Mouse (Mus musculus): Measurements from ENCODE around the gene Fermt2. TPM values are rescaled to one million over a fixed set of nuclear protein-coding genes. Genes with fewer than 3 reads are reported as not detected.

Gene Fermt2
- polyA plus RNA-seq, 3 experiments from 2014 or later, result not detected

GRCm38 (mm10) chr14:45462875-45463475 is 66.9 kb downstream of the Fermt2 start:
- no peak for ATAC-seq

DNA sequence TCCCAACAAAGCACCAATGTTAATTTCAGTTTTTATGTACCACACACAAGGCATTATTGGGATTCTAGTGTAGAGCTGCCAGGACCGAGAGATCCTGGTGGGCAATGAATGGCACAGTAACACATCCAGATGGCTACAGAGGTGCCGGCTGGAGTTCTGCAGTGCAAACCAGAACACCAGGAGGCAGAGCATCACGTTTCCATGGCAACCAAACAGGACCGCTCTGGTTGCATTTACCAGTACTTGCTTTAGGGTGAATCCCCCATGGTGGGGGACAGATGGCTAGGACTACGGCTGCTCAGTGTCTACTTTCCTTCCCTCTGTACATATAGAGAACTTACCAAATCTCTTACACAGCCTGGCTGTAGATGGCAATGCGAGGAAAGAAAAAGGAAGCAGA is 67.5 kb downstream of the Fermt2 start:
- ATAC-seq, result no peak

DNA sequence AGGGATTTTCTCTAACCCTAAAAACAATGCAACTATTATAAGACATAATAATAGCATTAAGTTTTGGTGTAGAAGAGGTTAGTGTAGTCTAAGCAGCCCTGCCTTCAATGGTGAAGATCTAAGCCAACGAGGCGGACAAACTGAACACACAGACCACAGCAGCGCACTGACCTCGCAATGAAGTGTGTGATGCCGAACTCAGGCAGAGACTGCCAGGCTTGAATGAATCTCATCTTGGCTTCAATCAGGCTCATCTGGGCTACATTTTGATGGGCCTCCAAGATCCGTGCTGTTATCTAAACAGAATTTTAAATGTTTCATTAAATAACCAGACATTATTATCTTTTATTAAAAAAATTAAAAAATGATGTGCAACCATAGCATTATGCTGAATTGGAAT is 68.0 kb downstream of the Fermt2 start:
- ATAC-seq, result no peak

GRCm38 (mm10) chr14:45460491-45460890 is 69.4 kb downstream of the Fermt2 start:
- no peak for ATAC-seq

- no peak for ATAC-seq
Measured at GRCm38 (mm10) chr14:45459877-45460276, 70.0 kb downstream of the Fermt2 start.

- ATAC-seq, result no peak
Measured at GRCm38 (mm10) chr14:45457003-45457402, 72.9 kb downstream of the Fermt2 start.

- ATAC-seq, result no peak
Measured at GRCm38 (mm10) chr14:45456502-45456846, 73.4 kb downstream of the Fermt2 start.

DNA sequence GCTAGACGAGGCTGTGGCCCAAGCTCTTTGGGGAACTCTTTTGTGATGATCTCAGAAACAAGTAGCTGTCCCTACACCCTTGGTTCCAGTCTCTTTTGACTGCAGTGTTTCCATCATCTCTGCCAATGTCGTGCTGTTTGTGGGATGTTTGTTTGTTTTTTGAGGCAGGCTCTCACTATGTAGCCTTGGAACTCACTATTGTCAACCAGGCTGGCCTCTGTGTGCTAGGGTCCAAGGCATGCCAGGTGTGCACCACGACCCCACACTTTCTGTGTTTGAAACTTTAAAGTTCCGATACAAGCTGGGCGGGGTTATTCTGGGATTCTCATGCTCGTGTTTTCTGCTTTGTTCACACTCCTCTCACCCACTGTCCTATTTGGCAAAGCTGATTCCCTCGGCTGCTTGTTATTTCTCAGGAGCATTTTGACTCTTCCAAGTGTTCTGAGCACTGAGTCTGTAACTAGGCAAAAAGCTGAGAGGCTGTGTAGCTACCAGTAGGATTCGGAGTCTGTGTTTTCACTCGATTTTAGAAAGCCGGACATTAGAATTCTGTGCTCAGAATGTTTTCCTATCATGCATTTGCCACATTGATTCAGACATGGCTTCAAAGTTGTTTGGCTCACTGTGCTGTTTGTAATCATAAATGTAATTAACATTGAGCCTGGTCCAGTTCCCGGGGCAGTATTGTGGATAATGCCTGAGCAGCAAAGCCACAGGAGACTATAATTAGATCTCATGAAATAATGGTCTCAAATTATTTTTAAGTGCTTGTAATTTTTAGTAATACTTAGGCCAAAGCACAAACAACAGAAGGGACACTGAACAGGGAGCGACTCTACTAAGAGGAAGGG is 74.0 kb downstream of the Fermt2 start:
- ATAC-seq, result no peak

GRCm38 (mm10) chr14:45453538-45454233 is 76.2 kb downstream of the Fermt2 start:
- no peak for ATAC-seq

DNA sequence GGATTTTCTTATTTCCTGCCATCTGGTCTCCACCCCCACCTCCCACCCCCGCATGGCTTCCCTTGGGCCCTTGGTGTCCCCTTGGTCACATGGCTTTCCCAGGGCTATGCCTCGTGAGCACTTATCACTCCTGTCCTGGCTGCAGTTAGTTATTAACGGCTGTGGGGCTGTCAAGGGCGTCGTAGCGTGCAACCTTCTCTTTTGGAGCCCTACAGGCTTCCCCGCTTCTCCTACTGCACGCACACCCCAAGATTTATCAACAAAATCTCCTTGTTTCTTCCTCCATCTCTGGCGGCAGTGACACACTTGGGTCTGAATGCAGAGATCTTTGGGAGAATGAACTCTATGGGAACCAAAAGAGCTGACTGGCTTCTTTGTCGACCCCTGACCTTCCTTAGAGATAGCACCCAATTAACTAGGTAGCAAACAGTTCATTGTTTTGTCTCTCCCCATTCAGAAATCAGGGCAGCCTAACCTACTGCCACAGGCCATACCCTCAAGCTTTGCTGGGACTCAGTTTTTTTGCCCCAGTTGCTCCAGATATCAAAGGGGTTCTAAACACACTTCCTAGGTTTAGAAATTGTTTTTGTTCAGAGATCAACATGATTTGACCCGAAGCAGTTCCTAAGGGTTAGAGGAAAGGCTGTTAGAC is 76.9 kb downstream of the Fermt2 start:
- no peak for ATAC-seq

DNA sequence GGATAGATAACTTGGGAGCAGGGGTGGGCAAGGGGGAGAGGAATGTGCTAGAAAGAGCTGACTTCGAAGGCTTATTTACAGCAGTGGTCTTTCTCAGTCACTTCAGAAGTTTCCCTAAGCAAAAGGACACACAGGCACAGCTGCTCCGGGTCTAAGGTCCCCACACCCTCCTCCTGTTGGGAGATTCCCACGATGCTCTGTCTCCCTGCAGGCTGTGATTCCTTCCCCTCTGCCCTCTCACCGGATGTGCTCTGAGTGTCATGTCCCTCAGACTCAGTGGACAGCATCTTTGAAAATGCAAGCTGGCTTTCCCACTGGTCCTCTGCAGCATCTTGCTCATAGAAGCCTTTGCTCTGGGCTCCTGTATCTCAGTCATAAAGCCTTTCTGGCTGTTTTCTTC is 77.8 kb downstream of the Fermt2 start:
- ATAC-seq, result no peak

DNA sequence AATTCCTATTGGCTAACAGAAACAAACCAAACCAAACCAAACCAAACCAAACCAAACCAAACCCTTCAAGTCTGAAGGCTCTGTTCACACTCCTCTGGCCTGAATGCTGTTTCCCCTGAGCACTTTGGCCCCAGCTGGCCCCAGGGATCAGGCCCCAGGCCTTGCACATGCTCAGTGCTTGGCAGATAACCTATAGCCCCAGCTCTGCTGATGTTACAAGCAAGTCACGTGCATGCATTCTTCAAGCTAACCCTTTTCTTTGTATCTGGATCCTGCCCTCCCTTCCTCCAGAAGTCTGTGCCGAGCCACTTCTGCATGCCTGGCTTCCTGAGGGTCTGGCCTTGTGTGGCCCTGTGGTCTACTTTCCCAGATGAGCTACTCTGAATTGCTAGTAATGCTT is 78.8 kb downstream of the Fermt2 start:
- ATAC-seq, result no peak

DNA sequence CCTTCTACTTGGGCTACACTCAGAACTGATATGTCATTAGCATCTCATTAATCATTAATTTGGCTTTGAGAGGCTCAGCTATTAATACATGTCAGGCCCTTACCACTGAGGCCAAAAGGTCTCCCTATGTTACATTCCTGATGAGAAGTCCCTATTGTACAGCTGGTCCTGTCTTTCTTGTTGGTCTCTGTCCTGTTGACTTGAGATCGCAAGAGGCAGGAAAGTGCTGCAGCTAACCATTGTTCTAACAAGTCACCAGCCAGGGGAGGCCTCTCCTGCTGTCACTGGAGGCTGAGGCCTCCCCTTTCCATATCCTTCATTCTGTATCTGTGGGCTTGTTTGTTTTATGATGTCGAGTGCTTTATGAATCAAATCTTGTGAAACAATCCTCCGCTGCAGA is 83.1 kb downstream of the Fermt2 start:
- ATAC-seq, result no peak

DNA sequence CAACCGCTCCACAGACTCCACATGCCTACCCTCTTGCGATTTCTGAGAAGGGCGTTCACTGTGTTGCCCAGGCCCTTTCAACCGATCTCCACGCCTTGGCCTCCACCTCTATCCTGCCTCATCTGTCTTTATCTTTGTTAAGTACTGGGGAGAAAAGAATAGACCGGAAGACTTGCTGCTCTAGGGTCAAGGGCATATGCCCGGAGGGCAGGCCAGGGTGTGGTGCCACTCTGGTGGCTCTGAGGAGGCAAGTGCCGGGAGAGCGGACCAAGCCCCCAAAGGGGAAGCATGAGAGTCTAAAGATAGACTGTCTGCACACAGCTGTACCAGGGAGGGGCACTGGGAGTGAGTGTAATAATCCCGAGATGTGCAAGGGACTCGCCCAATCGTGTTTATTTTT is 84.5 kb downstream of the Fermt2 start:
- ATAC-seq, result no peak

GRCm38 (mm10) chr14:45444870-45445269 is 85.0 kb downstream of the Fermt2 start:
- ATAC-seq, result no peak

GRCm38 (mm10) chr14:45442781-45443560 is 86.9 kb downstream of the Fermt2 start:
- no peak for ATAC-seq

- no peak for ATAC-seq
Measured at GRCm38 (mm10) chr14:45441291-45441690, 88.6 kb downstream of the Fermt2 start.

DNA sequence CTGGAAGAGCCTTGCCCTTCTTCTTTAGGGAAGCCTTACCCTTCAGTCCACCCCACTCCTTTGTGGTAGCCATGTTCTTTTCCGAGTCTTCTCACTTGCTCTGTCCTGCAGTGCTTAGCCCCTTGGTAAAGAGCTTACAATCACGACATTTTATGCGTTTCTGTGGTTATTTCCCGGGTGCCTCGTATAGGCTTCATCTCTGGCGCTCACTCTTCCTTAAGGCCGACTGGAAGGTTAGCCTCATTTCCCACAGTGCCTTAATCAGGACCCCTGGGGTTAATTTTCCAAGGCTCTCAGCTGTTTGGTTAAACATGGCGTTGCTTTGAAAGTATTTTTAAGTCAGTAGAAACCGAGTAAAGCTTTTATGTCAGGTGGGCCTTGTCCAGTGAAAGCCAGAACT is 90.5 kb downstream of the Fermt2 start:
- no peak for ATAC-seq

- ATAC-seq, result no peak
Measured at GRCm38 (mm10) chr14:45438931-45439275, 91.0 kb downstream of the Fermt2 start.

- no peak for ATAC-seq
Measured at GRCm38 (mm10) chr14:45438250-45438930, 91.5 kb downstream of the Fermt2 start.

GRCm38 (mm10) chr14:45434220-45434619 is 95.7 kb downstream of the Fermt2 start:
- ATAC-seq, result no peak

DNA sequence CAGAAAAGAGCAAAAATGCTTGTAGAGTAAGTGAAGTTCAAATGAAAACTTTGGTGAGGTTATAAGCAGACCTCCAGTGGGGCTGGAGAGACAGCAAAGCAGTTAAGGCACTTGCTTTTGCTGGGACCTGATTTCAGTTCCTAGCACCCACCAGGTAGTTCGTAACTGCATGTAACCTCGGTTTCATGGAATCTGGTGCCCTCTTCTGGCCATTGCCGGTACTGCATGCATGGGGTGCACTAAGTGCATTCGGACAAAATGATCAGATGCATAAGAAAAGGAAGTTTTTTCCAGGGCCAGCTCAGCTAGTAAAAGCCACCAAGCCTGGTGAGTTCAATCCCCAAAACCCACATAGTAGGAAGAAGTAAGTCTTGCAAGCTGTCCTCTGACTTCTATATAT is 97.9 kb downstream of the Fermt2 start:
- no peak for ATAC-seq
